Mouse (Mus musculus) layer of hippocampus, adult 2 months (tissue): Measurements from ENCODE around the gene Frat2. TPM values are rescaled to one million over a fixed set of nuclear protein-coding genes. Genes with fewer than 3 reads are reported as not detected.

Experiments used
- DNase-seq, 2 experiments: peaks; one replicate each; pipeline ENCODE4 v3.0.0; 2022; ENCODE audit warnings: low spot score in 2 of 2
- H3K27ac ChIP-seq: fragments of 200-600 bp; 2 replicates; pipeline ENCODE4 v1.8.1; 2022
- H3K4me3 ChIP-seq: fragments of 200-600 bp; 2 replicates; pipeline ENCODE4 v1.8.1; 2022; ENCODE audit warnings: mild to moderate bottlenecking
- CTCF ChIP-seq: fragments of 200-600 bp; conservative IDR thresholded peaks from 2 replicates; pipeline ENCODE4 v1.8.1; 2022; ENCODE audit warnings: antibody characterized with exemption, mild to moderate bottlenecking, moderate library complexity
- total RNA-seq, 2 experiments: library from RNA; stranded (reverse); gene quantifications; 2 replicates each; pipeline ENCODE4 v1.2.3; 2021

The Frat2 gene
- total RNA-seq, 2 experiments from 2014 or later = 10.7 to 11.7 TPM

GRCm38 (mm10) chr19:41839685-41840084 lies 8.2 kb downstream of the Frat2 start:
- no peak for TF ChIP-seq CTCF
- Histone ChIP-seq H3K4me3 (no peak overlapping the region), H3K27ac (no peak overlapping the region)
- no peak for DNase-seq

DNA sequence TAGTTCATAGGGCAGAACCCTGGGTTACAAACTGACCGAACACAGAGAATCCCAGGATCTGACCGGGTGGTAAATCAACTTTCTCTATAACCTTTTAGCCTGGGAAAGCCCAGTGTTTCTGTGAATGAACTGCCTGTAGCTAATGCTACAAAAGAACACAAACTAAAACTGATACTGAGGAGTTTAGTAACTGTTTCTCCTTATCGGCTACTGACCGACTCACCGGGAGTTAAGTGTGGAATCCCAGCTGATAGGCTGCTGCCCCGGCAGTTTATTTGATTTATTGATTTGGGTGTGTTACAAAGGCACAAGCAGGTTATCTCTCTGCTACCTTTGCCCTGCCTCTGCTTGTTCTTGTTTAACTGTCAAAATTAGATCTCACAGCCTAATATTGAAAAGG lies 9.1 kb downstream of the Frat2 start:
- DNase-seq = no peak
- no peak overlapping the region for H3K27ac ChIP-seq
- H3K4me3 ChIP-seq = no peak overlapping the region
- TF ChIP-seq CTCF = no peak

DNA sequence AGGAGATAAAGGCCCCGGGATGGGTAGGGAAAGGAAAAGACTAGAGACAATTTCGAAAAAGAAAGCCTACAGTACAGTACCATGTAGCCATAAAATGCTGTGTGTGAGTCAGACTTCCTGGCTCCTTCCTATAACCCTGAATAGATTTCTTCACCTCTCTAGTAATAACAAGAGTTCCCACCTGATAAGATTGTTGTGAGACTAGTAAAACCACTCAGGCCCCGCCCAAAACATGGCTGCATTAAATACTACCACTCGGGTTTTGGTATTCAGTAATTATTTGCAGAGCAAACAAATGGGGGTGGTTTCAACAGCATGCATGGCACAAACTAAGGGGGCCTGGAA lies 10.0 kb downstream of the Frat2 start:
- no peak overlapping the region for H3K4me3 ChIP-seq
- DNase-seq = no peak
- no peak overlapping the region for H3K27ac ChIP-seq
- TF ChIP-seq CTCF = no peak

DNA sequence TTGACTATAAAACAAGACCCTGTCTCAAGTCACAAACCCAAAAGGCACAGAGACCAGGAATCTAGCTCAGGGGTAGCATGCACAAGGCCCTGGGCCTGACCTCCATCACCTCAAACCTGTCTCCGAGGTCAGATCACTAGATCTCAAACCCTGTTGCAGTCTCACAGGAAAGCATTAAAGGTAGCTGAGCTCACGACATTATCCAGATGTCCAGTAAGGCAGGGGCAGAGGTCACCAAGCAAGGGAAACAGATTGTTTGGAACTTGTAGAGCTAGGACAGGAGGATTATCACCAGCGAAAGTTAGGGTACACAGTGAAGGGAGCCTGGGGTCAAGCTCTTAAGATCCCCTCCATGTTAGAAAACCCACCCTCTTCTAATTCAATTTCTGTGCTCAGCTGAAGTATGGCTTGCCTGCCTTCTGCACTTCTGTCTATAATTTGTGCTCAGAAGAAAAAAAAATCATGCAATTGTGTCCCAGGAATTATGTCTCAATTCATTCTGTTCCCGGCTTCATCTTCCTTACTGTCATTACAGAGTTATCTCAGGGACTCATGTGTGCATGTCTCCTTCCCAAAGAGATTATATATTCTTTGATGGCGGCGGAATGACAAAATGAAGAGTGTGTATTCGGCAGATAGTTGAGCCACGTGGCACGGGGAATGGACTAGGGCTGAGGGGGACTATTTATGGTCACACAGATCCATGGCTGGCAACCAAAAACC lies 10.6 kb downstream of the Frat2 start:
- H3K27ac ChIP-seq = 0 out of 2 replicates have a peak overlapping the region, but pooled peaks have one; percentile 84
- no peak for TF ChIP-seq CTCF
- DNase-seq = no peak

DNA sequence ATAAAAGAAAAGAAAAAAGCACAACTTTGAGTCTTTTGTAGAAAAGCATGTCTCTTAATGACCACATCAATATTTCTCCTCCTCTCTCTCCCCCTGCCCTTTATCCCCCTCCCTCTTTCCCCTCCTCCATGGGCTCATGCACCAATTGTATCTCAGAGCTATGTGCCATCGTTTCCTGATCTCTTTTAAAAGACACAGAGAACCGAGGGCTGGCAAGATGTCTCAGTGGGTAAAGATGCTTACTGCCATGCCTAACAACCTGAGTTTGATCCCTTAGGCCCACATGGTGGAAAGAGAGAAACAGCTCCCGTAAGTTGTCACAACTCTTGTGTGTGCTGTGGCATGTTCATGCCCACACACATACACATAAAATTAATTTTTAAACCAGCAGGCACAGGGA lies 11.2 kb downstream of the Frat2 start:
- TF ChIP-seq CTCF = no peak
- Histone ChIP-seq H3K27ac (peak overlapping the region; percentile 84; the same call in 1 of the 2 replicates), H3K4me3 (no peak overlapping the region)
- DNase-seq = no peak

More for the DNA sequence above, 10.6 kb downstream of the Frat2 start:
- H3K4me3 ChIP-seq = no peak overlapping the region

GRCm38 (mm10) chr19:41835816-41836215 lies 12.1 kb downstream of the Frat2 start:
- TF ChIP-seq CTCF = no peak
- H3K27ac ChIP-seq = peak overlapping the region; percentile 84
- peak overlapping the region; percentile 40 for H3K4me3 ChIP-seq
- peak; percentile 56 to 74 for DNase-seq

DNA sequence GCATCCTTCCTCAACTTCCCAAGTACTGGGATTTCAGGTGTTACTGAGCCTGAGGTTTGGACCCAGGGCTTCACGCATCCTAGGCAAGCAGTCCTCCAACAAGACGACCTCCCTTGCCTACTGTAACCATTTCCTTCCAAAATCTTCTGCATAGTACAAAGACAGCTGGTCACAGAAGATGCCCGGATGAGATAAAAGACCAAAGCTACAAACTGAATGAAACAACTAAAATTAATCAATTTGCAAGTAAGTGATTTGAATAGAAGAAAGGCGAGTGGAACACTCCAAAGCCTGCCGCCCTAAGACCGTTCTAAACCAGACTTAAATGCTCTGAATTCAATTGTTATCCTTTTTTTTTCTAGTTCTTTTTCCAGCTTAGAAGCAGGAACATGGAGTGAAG lies 12.5 kb downstream of the Frat2 start:
- Histone ChIP-seq H3K27ac (peak overlapping the region; percentile 84), H3K4me3 (no peak overlapping the region)
- TF ChIP-seq CTCF = no peak
- no peak for DNase-seq

DNA sequence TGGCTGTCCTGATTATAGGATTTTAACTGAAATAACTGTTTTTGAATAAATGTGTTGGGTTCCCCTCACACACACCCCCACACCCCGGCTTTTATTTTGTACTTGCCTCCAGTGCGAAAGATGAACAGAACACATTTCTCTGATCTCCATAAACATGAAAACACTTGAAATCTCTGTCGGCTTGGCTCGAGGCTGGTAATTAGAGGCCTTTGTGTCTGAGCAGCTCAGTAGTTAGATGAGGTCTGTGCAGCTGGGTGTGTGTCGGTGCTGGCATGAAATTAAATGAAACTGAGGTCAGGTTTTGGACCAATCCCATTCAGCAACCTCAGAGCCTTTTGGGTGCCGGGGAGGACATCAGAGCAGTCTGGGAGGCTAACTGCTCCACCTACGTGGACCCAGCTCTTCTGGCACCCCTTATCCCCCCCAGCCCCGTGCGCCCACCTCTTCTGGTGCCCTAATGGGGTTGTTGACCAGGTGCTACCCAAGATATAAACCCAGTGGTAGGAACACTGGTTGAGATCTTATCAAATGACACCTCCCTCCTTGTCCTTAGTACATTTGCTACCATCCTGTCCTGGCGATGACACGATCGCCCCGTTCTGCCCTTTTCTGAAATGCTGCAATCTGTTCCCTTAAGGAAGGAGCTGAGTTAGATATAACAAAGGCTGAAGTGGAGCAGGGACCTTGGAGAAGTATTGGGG lies 15.3 kb downstream of the Frat2 start:
- TF ChIP-seq CTCF = no peak
- no peak for DNase-seq
- Histone ChIP-seq H3K27ac (peak overlapping the region; percentile 98; the same call in 1 of the 2 replicates), H3K4me3 (peak overlapping the region; percentile 80)

- TF ChIP-seq CTCF = no peak
- H3K27ac ChIP-seq = peak overlapping the region; percentile 98
- DNase-seq = no peak
- peak overlapping the region; percentile 80 for H3K4me3 ChIP-seq
Measured at GRCm38 (mm10) chr19:41831718-41832391, 16.1 kb downstream of the Frat2 start.

- peak overlapping the region; percentile 98 for H3K27ac ChIP-seq
- TF ChIP-seq CTCF = no peak
- peak in 1 of 2 experiments; percentile 47 for DNase-seq
- peak overlapping the region; percentile 80 for H3K4me3 ChIP-seq
Measured at GRCm38 (mm10) chr19:41831101-41831570, 16.8 kb downstream of the Frat2 start.

DNA sequence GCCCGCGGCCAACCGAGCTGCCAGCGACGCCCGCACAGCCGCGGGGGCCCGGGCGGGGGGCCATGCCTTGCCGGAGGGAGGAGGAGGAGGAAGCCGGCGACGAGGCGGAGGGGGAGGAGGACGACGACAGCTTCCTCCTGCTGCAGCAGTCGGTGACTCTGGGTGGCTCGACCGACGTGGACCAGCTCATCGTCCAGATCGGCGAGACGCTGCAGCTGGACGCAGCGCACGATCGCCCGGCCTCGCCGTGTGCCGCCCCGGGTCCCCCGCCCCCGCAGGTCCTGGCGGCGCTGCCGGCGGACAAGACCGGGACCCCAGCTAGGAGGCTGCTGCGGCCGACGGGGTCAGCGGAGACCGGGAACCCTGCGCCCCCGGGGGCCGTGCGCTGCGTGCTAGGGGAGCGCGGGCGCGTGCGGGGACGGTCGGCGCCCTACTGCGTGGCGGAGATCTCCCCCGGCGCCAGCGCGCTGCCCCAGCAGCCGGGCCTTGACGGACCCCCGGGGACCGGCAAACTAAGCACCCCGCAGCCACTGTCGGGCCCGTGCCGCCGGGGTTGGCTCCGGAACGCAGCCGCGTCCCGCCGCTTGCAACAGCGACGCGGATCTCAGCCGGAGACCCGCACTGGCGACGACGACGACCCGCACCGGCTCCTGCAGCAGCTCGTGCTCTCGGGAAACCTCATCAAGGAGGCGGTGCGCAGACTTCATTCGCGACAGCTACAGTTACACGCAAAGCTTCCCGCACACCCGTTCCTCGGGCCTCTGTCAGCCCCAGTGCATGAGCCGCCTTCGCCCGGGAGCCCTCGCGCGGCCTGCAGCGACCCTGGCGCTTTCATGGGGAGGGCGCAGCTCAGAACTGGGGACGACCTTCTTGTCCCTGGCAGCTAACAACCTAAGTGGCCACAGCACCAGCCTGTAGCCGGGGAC lies 17.6 kb downstream of the Frat2 start:
- peak overlapping the region; percentile 98 for H3K27ac ChIP-seq
- no peak; the same call in 1 of the 2 replicates for TF ChIP-seq CTCF
- DNase-seq = peak in 1 of 2 experiments; percentile 39
- peak overlapping the region; percentile 80 for H3K4me3 ChIP-seq

DNA sequence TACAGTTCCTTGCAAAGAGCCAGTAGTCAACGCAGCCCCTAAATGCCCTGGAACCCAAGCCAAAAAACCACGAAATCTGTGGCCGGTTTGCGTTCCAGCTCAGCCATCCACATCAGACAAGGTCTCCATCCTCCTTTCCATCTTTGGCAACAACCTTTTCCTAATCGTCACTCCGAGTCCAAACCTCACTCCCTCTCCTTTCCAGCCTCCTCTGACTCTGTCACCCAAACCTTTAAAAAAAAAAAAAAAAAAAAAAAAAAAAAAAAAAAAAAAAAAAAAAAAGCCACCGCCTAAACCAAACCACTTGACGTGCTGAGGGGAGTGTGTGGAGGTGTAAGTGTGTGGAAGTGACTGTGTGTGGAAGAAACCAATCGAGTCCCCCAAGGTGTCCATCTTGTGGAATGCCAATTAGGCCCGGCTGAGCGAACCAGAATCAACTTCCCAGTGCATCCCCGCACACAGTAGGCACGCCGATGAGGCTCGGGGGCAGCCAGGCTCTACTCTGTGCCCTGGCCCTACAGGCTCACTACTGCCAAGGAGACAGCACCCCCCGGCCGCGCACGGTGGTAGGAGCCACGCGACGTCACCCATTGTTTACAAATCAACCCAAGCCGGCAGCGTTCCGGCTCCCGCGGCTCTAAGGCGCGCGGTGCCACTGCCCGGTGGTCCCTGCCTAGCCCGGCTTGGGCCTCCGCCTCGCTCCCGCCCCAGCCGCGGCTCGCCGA lies 18.4 kb downstream of the Frat2 start, which contains the start of gene Frat1:
Frat1 (plus strand) TSS at position 590 of the 725 bp plus-strand sequence.
- peak within 1 kb of the TSS; percentile 80 for H3K4me3 ChIP-seq
- H3K27ac ChIP-seq = peak within 1 kb of the TSS; percentile 98
- TF ChIP-seq CTCF = 0 out of 2 replicates have a peak, but pooled peaks have one; percentile 3
- peak; percentile 86 to 90 for DNase-seq
